Mouse (Mus musculus) lung, postnatal 0 days (tissue): ENCODE measurements around the gene Frs3.

Experiments
- CTCF ChIP-seq: IDR thresholded peaks from 2 replicates; pipeline ENCODE4 v1.5.1; 2016; ENCODE audit warnings: antibody characterized with exemption, mild to moderate bottlenecking
- EP300 ChIP-seq: IDR thresholded peaks from 2 replicates; pipeline ENCODE4 v1.6.1; 2016; ENCODE audit warnings: antibody characterized with exemption, mild to moderate bottlenecking, control low read depth

GRCm38 (mm10) chr17:47707961-47708360, 19.1 kb downstream of the Frs3 start:
- TF ChIP-seq EP300 (no peak), CTCF (no peak)
